Mouse (Mus musculus) heart, adult 18-20 months (tissue): ENCODE results near the gene Musk. TPM values are rescaled to one million over a fixed set of nuclear protein-coding genes. Genes with fewer than 3 reads are reported as not detected.
A peak's percentile ranks its signal among the peaks of the same experiment; 100 is the strongest.

ENCODE experiments used
- DNase-seq, 2 experiments: peaks; one replicate each; pipeline ENCODE4 v3.0.0; 2021 to 2022; ENCODE audit warnings: mixed read lengths in 1 of 2
- total RNA-seq, 2 experiments: library from RNA; stranded (reverse); gene quantifications; 2 replicates each; pipeline ENCODE4 v1.2.3; 2021

The Musk gene
- total RNA-seq, 2 experiments from 2014 or later: 0.44 to 0.65 TPM

DNA sequence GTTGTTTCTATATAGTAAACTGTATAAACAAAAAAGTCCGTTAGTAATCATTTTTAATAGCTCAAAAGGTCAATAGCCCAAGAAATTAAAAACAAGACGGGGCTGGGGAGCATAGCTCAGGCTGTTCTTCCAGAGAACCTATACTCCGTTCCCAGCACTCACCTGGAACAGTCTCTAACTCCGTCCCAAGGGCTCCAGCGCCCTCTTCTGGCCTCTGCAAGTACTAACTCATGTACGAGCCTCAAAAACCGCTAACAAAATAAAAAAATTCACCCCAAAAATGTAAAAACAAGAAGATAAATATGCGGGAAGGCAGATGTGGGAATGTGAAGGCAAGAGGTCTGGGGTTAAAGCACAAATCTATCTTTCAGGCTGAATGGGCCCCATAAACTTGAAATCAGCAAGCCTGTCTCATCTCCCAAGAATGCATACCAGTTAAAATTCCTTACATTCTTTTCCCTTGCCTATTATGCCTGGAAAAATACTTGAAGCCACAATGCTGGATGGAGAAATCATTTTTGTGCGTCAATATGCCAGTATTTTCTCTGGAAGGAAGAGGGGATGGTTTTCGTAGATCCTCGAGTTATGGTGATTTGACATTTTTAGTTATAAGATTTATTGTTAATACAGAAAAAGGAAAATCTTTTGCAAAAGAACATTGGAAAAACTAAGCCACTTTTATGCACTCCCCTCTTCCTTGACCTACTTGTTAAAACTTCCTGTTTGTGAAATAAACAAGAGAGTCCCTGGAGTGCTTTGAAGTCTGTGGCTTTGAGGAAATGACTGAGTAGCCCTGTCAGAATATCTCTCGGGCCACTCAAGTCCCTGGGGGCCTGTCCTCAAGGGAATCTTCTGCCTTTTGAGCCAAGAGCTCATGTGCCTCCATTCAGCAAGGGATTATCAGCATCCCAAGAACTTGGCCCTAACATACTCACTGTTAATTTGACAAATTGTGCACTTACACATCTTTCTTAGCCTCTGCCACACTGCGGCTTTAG lies 127.7 kb downstream of the Musk start:
- peak; percentile 77 for DNase-seq

DNA sequence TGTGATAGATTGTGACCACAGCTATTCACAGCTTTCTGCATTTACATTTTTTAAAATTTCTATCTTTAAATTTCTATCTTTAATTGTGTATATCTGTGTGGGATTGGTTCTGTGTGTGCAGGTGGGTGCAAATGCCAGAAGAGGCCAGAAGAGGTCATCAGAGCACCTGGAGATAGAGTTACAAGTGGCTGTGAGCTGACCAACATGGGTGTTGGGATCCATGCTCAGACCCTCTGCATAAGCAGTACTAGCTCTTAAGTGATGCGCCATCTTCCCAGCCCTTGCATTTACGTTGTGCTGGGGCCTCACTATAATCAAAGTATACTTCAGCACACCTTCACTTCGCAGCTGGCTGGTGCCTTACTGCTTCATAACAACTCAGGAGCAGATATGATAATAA lies 129.8 kb downstream of the Musk start:
- no peak for DNase-seq

DNA sequence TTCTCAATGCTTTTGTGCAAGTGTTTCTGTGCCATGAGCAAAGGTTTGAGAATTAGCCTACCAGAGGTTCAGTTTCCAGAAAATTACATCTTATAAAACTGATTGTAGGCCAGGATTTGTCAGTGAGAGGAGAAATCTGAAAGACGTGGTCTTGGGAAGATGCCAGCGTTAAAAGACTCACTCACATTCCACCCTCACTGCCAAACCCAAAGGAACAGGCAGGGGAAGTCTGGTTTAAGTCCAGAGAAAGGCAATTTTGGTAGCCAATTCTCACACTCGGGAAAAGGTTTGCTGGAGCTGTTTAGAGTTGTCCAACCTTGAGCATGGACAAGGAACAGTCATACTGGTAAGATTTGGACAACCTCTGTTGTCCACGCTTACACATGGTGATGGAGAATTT lies 131.6 kb downstream of the Musk start:
- peak; percentile 39 to 51 for DNase-seq

DNA sequence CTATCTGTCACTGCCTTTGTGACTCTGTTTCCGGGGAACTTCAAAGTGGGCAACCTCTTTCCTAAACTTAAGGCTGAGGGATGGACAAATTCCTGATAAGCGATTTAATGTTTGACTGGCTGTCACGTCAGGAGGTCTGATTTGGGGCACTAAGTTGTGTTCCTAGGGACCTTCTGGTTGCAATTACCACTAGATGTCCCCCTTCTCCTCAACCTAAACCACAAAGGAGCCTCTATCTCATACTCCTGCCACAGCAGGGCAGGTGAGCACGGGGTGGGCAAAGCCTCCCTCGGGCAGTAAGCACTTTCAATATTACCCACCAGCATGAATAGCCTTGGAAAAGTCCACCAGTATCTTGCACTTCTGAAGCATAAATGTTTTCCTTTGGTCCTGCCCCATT lies 133.5 kb downstream of the Musk start:
- peak in 1 of 2 experiments; percentile 38 for DNase-seq

DNA sequence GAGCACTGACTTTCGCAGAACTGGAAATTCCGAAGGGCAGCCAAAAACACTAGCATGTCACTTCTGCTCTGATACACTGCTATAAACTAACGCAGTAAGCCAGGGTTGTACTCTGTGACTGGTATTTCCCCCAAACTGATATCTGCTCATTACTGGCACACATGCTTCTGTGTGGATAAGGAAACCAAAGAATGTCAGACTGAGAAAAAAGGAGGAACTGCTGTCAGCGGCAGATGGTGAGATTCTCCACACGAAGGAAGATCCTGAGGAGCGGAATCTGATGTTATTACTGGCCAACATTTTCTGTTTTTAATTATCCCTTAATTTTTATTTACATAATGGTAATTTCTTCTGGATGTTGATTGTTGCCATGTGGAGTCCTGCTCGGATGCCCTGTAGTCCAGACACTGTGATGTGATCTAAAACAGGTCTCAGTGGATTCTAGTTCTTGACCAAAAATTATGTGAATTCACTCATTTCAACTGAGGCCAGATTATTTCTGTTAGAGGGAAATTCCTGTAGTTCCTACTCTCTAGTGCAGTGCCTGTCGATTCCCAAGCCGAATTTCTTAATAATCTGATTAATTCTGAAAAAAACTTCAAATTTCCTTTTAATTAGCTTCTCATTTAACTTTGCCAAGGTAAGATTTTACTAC lies 137.6 kb downstream of the Musk start:
- DNase-seq: peak; percentile 24 to 29

Other genes with a start within 250 kb of the Musk start
- 1 to 10 TPM; 3.7 to 3.9 TPM for gene Svep1, start 79.1 kb upstream of the Musk start, total RNA-seq